Mouse (Mus musculus): Measurements from ENCODE around the gene Gm9903.

DNA sequence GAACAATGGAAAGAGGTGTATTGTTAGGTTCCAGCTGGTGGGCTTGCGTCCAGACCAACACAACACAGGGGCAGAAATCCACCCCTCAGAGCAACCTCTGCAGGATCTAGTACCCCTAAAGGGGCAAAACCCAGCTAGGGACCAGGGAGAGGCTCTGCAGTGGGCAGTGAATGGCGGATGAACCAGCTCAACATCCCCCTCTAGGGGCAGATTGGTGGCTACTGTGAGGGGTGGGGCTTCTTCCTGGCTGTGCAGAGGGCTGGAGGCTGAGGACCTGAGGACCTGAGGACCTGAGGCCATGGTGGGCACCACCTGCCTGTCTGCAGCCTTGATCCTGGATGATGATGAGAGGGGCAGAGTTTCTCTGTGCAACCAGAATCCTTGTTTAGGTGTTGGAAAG is 36.1 kb upstream of the Gm9903 start:
- TF ChIP-seq CTCF (IDR thresholded peaks at IDR 0.05; ENCODE audit: low read depth, low read length) (no peak), POLR2A (IDR thresholded peaks at IDR 0.05; ENCODE audit: borderline replicate concordance, low read depth, low read length) (no peak)

All from bone marrow macrophage, adult 2 months (primary cell).